Mouse (Mus musculus) C2C12 (cell line): ENCODE measurements at regions not wholly inside any gene's neighbourhood (a gene's known extent, or its start where the extent isn't known, plus 50 kb on each side); places are given as distances from the start of the nearest gene placed in this dataset.

ENCODE experiments used
- H3K27me3 ChIP-seq: one replicate; pipeline ENCODE4 v1.6.1; 2011; ENCODE audit not compliant: control insufficient read depth, insufficient read depth, insufficient read length
- H3K36me3 ChIP-seq: one replicate; pipeline ENCODE4 v1.6.1; 2011; ENCODE audit not compliant: control insufficient read depth, insufficient read depth
- H3K4me3 ChIP-seq: one replicate; pipeline ENCODE4 v1.5.1; 2011; ENCODE audit warnings: mild to moderate bottlenecking, control low read depth; ENCODE audit not compliant: poor library complexity, insufficient read depth, severe bottlenecking
- H3K79me2 ChIP-seq: one replicate; pipeline ENCODE4 v1.6.1; 2011; ENCODE audit not compliant: control insufficient read depth, insufficient read depth
- H3K79me3 ChIP-seq: one replicate; pipeline ENCODE4 v1.6.1; 2011; ENCODE audit warnings: low read depth, control low read depth
- H3ac ChIP-seq: one replicate; pipeline ENCODE3; 2011; ENCODE audit warnings: low read depth; ENCODE audit not compliant: control insufficient read depth, insufficient read length
- CEBPB ChIP-seq: IDR thresholded peaks from one replicate; pipeline ENCODE4 v1.6.1; 2011; ENCODE audit warnings: low read depth, mild to moderate bottlenecking, control low read depth, moderate library complexity
- CTCF ChIP-seq: IDR thresholded peaks from one replicate; pipeline ENCODE4 v1.5.1; 2011; ENCODE audit not compliant: control insufficient read depth, insufficient read depth, insufficient read length
- FOSL1 ChIP-seq: IDR thresholded peaks from one replicate; pipeline ENCODE4 v1.8.0; 2011; ENCODE audit warnings: mild to moderate bottlenecking, low read length; ENCODE audit not compliant: poor library complexity, insufficient read depth, severe bottlenecking
- MAX ChIP-seq: IDR thresholded peaks from one replicate; pipeline ENCODE4 v1.6.1; 2011; ENCODE audit warnings: mild to moderate bottlenecking, control low read depth
- MYOD1 ChIP-seq: IDR thresholded peaks from one replicate; pipeline ENCODE4 v1.6.1; 2011; ENCODE audit warnings: low read depth; ENCODE audit not compliant: control insufficient read depth, insufficient read length
- MYOG ChIP-seq: IDR thresholded peaks from one replicate; pipeline ENCODE4 v1.6.1; 2011; ENCODE audit not compliant: control insufficient read depth, insufficient read length; ENCODE audit errors: extremely low read depth
- USF1 ChIP-seq: IDR thresholded peaks from one replicate; pipeline ENCODE4 v1.6.1; 2011; ENCODE audit warnings: low read depth, mild to moderate bottlenecking, control low read depth, moderate library complexity

DNA sequence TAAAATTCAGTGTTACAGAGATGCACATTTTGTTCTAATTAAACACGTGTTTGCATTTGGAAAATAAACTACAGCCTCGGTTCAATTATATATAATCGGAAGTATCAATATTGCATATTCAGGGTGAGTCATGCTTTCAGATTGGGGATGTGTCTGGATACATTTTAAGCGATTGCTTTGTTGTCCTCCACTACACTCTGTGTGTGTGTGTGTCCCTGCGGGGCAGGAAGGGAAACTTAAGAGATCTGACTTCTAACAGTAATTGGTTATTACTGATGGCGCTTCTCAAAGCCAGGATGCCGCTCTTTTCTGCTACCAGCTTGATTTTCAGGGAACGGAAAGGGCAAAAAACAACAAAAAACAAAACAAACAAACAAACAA, 409.3 kb downstream of the Rnd3 start:
- Histone ChIP-seq H3ac (no peak overlapping the region), H3K36me3 (no peaks in the 10 kb centered on the region), H3K27me3 (no peaks in the 10 kb centered on the region), H3K4me3 (no peak overlapping the region), H3K79me3 (no peaks in the 10 kb centered on the region), H3K79me2 (no peaks in the 10 kb centered on the region)
- no peak for TF ChIP-seq CEBPB
- no peak for TF ChIP-seq MYOG
- TF ChIP-seq FOSL1: no peak
- no peak for TF ChIP-seq MYOD1
- TF ChIP-seq CTCF: no peak
- TF ChIP-seq MAX: no peak
- TF ChIP-seq USF1: no peak

DNA sequence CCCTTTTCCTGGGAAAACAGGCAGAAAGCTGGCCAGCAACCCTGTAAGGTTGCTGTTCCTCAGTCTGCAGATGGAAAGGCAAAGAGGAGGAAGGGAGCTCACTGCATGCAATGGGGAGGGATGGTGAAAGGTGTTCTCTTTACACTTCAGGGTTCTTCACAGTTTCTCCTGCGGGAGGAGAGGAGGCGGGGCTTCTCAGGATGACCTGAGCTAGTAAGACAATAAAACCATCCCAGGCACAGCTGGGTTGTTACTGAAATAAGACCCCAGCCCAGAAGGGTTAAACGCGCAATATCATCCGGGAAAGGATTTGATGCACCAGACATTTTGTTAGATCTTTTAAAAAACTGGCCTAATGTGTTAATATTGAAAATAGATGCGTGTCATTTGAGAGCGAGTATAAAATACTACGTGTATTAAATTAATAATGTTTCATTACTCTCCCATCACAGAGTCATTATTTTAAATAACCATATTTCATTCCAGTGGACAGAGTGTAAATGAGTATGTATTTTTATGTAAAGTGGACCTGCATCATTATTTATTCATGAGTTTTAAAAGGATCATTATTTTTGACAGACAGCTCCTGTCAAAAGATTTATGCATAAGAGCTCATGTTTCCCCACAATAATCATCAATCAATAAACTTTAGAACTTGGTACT, 409.8 kb downstream of the Rnd3 start:
- TF ChIP-seq CTCF (no peak), MYOD1 (no peak), MAX (no peak), CEBPB (no peak), MYOG (no peak), USF1 (no peak), FOSL1 (no peak)
- no peak overlapping the region for H3K4me3 ChIP-seq
- H3ac ChIP-seq: no peak overlapping the region
- H3K36me3 ChIP-seq: no peaks in the 10 kb centered on the region
- H3K79me3 ChIP-seq: no peaks in the 10 kb centered on the region
- H3K79me2 ChIP-seq: no peaks in the 10 kb centered on the region
- H3K27me3 ChIP-seq: no peaks in the 10 kb centered on the region

DNA sequence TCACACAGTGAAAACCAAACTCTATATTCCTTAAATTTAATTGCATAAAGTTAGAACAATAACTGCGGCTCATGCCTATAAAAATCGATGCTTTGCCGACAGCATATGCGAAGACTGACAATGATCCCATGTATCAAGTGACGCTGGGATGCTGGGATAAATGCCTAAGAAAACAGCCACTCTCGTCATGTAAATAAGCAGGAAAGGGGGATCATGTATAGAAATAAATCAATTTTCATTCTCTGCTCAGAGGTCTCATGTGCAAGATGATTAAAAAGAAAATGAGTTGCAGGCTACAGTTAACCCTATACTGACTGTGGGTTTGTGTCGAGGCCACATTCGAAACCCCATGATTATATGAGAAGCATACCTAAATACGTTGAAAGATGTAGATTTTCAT, 411.2 kb downstream of the Rnd3 start:
- TF ChIP-seq CEBPB: no peak
- no peak for TF ChIP-seq CTCF
- no peaks in the 10 kb centered on the region for H3K27me3 ChIP-seq
- no peak overlapping the region for H3ac ChIP-seq
- H3K36me3 ChIP-seq: no peaks in the 10 kb centered on the region
- no peak overlapping the region for H3K4me3 ChIP-seq
- no peaks in the 10 kb centered on the region for H3K79me3 ChIP-seq
- no peaks in the 10 kb centered on the region for H3K79me2 ChIP-seq

DNA sequence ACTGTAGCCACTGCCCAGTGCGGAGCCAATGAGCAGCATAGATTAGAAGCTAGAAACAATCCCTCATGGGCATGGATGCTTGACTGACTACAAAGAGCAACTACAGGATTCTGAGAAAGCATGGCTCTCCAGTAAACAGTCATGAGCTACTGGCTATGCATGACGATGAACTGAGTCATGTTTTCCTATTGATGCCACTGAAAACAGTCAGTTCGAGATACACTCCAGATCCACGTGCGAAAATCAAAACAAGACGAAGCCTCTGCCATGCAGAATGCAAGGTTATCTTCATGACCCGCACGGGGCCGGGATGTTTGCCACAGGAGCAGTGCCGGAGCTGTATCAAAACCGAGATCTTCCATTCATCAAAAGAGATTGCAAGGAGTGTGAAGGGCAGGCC, 413.9 kb downstream of the Rnd3 start:
- TF ChIP-seq CTCF (no peak), USF1 (no peak), MAX (no peak), MYOD1 (no peak), CEBPB (no peak), FOSL1 (no peak)
- no peak overlapping the region for H3ac ChIP-seq
- no peaks in the 10 kb centered on the region for H3K79me3 ChIP-seq

DNA sequence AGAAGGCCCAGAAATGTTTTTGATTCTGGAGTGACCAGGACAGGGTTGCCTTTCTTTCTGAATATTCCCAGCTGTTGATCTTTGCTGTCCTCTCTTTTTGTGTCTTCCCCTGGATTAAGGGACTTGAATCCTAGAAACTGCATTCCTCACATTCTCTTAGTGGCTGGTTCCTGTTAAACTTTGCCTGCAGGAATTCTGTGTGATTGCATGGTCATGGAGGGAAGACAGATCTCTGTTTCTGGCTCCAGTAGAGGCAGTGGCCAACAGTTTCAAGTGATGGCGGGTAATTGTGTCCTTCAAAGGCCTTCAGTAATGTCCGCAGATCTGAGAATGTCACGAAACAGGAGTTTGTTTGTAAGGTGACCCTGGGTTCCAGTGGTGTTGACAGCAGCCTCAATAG, 410.1 kb upstream of the Mmadhc start:
- H3ac ChIP-seq: no peak overlapping the region
- TF ChIP-seq FOSL1: no peak
- no peak for TF ChIP-seq CEBPB
- TF ChIP-seq USF1: no peak
- TF ChIP-seq MYOD1: no peak
- no peak for TF ChIP-seq MAX
- TF ChIP-seq MYOG: no peak
- TF ChIP-seq CTCF: no peak
- H3K4me3 ChIP-seq: no peak overlapping the region
- no peaks in the 10 kb centered on the region for H3K36me3 ChIP-seq
- no peaks in the 10 kb centered on the region for H3K79me3 ChIP-seq
- H3K79me2 ChIP-seq: no peaks in the 10 kb centered on the region
- no peaks in the 10 kb centered on the region for H3K27me3 ChIP-seq

More for the DNA sequence above, 413.9 kb downstream of the Rnd3 start:
- H3K36me3 ChIP-seq: no peaks in the 10 kb centered on the region
- H3K79me2 ChIP-seq: no peaks in the 10 kb centered on the region
- no peaks in the 10 kb centered on the region for H3K27me3 ChIP-seq
- H3K4me3 ChIP-seq: no peak overlapping the region

DNA sequence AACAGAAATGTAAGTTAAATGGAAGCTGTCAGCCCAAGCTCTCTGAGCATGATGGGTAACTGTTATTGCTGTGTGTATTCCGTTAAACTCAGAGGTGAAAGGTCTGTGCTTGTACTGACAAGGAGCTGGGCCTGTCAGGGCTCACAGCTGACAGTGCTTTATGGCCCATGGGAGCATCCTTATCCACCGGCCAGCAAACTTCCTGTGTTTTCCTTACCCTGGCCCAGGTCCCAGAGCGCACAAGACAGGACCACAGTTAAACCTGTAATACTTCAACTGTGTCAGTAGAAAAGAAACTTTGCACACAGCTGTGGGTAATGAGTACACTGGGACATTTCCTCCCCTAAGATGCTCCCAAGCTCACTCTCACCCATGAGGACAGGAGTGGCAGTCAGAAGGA, 407.7 kb upstream of the Mmadhc start:
- no peak for TF ChIP-seq MYOD1
- TF ChIP-seq USF1: no peak
- no peak for TF ChIP-seq MAX
- TF ChIP-seq FOSL1: no peak
- H3K79me3 ChIP-seq: no peaks in the 10 kb centered on the region

More for the DNA sequence above, 407.7 kb upstream of the Mmadhc start:
- H3K4me3 ChIP-seq: no peak overlapping the region
- no peaks in the 10 kb centered on the region for H3K79me2 ChIP-seq
- H3K27me3 ChIP-seq: no peaks in the 10 kb centered on the region
- H3ac ChIP-seq: no peak overlapping the region
- H3K36me3 ChIP-seq: no peaks in the 10 kb centered on the region
